Mouse (Mus musculus) kidney, postnatal 36 days (tissue): ENCODE data around the gene Ddi2.
A peak's percentile ranks its signal among the peaks of the same experiment; 100 is the strongest.

ENCODE experiments used
- DNase-seq, 2 experiments: peaks; one replicate each; pipeline ENCODE4 v3.0.0; 2021 to 2022; ENCODE audit warnings: mixed read lengths in 2 of 2

The Ddi2 gene

DNA sequence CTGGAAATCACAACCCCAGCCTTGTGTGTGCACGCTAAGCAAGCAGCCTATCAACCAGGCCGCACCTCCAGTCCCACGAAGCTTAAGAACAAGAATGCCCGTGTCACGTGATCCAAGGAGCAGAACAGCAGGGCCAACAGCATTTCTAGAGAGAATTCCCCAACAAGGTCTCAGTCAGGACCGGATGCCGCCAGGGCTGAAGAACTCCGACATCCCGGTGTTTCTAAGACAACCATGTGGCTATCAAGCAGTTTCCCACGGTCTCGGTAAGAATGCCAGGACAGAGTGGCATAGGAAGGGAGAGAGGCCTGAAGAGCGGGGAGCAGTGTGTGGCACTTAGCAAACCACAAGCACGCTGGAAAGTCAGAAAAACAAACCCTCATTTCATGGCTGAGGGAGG lies 69.4 kb downstream of the Ddi2 start:
- no peak for DNase-seq

DNA sequence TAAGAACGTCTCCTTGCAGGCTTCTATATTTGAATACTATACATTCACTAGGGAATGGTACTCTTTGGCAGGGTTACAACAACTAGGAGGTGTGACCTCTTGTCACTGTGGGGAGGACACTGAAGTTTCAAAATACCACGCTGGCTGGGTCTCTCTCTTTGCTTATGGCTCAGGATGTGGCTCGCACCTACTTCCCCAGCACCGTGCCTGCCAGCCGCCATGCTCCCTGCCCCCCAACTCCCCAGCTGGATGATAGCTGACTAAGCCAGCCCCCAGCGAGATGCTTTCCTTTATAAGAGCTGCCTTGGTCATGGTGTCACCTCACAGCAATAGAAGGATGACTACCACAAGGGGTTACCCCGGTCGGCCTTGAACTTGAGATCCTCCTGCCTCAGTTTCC lies 70.2 kb downstream of the Ddi2 start:
- no peak for DNase-seq

DNA sequence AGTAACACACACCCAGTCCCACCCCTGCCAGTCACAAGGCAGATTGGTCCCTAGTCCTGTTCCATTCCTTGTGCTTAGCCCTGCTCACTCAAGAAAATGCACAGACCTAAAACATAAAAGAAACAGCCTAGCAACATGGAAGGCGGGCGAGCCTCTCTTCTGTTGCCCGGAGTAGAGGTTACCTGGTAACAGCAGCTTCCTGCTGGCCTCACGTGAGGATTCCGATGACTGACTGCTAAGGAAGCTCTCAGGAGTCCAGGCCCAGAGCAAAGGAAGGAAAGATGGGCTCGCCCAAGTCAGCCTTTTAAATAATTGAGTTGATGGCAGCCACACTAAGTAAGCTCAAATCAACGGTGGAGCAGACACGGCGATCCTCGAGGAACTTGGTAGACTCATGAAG lies 71.3 kb downstream of the Ddi2 start:
- DNase-seq = peak; percentile 45 to 49

DNA sequence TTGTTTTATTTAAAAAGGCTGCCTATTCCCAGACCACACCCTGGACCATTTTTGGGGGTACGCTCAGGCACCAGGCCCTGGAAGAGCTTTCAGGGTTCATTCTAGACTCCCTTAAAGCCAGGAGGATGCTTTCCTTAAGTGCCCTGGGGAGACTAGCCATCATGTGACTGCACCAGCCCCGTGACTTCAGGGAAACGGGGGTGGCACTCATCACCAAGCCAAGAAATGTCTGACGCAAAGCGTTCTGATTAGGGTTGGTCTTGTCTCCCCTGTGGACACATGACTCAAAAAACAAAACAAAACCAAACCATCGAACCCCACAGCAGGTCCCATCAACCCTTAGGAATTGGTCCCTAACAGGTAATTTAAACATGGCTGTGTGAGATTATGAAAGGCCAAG lies 71.9 kb downstream of the Ddi2 start:
- no peak for DNase-seq

DNA sequence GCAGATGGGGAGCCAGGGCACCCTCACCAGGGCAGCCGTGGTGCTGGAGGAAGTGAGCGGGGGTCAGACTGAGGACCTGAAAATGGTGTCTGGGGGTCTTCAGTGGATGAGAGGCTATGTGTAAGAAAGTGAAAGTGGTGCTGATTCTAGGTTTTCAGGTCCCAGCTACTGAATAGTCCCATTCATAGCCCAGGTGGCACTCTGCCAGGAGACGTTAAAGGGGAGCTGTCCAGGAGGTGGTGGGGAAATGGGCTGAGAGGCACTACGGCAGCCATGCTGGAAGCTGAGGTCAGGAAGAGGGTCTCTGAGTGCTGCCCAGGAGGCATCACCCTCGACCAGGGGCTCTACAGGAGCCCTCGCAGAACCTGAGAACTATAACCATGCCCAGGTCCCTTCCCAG lies 74.0 kb downstream of the Ddi2 start:
- DNase-seq = no peak

DNA sequence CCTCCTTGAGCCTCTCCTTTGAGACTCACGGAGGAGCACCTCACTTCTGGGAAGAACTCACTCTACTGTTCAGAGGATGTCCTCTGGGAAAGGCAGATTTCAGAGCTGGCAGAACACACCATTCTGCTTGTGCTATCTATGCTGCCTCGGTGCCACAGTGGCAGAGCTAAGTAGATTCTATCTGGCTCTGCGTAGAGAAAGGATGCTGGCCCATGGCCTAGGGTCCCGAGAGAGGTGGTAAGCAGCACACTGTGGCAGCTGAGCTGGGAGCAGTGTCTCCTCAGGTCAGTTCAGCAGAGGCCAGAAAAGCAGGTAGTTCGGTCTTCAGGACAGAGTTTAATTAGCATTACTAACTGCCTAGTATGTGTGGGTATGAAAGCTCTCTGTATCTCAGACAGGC lies 75.0 kb downstream of the Ddi2 start:
- DNase-seq = no peak

DNA sequence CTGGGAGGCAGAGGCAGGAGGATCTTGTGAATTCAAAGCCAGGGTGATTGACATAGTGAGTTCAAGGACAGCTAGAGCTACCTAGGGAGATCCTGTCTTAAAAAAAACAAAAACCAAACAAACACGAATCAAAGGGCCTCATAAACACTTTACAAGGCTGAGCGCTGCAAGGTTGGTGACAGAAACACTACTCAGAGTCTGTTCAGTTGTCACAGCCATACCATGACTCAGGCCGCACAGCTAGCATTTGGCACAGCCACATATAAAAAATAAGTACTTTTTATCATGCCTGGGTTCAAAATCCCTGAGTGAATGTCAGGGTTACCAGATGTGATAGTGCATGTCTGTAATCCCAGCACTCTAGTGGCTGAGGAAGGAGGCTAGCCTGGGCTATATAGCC lies 76.0 kb downstream of the Ddi2 start:
- DNase-seq = no peak

DNA sequence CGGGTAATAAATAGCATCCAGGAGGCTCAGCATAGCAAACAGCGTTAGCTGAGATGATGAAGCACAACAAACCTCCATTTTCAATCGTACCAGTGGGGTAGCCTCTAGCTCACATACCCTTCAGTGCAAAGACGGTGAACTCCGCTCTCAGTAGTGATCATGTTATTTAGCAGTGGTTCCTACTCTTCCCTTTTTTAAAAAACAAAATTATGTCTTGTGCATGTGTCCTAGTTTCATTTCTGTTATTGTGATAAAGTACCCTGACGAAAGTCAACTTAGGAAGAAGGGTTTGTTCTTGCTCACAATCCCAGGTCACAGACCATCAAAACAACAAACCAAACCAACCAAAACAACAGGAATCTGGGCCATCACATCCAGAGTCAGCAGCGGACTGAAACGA lies 77.2 kb downstream of the Ddi2 start:
- no peak for DNase-seq

DNA sequence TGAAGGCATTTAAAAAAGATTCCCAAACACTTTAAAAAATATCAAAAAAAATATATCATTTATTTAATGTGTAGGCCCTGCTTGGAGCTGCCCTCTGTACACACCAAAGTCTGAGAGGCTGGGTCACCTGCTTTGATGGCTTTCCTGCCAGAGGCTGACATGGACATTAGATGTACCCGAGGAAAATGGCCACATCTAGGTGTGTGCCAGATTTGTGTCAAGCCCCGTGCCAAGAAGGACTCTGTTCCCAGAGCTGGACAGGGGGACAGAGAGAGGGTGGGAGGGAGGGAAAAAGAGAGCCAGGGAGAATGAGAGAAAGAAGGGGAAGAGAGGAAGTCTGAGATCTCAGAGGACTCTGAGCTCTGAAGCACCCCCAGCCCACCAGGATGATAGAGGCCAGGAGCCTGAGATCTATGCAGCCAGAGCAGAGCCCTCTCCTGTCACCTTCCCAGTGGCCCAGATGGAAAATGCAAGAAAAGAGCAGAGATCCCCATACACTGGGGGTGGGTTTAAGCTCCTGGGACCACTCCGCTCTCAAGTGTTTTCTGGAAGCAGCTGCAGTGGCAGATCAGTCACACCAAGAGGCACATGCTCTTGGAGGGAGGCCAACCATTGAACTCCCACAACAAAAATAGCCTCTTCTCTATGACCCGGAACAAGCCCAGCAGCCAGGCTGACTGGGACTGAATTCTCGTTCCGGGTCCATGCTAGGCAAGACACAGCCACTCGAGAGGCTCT lies 79.9 kb downstream of the Ddi2 start:
- DNase-seq = peak; percentile 88 to 91

DNA sequence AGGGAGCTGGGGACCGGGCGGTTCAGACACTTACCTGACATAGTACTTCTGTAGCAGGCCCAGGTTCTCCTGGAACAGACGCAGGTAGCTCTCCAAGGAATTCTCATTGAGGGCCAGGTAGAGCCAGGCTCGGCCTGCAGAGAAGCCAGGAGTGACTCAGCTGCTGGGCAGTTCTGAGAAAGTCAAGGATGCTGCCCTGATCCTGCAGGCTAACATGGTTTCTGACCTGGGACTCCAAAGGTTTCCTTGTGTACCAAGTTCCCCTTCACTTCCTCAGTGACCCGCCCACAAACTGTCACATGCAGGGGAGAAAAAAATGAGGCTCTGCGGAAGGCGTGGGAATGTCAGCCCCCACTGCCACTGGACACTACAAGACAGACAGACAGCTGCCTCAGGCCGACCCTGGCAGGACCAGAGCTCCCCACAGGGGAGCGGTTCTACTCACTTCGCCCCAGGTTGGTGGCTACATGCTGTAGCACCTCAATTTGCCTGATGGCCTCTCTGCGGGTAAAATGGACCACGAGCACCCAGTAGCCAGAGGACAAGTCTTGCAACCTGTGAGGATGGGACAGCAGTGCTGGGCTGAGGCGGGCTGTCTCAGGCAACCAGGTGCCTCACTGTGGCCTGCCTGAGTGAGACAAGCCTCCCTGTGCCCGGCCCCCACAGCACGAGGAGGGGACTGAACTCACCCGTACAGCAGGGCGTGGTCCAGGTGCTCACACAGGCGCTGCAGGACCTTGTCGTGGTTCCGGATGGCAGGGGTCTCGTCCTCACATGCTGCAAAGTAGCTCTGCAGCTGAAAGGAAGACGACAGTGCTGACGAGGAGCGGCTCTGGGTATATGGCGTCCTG lies 81.0 kb downstream of the Ddi2 start:
- DNase-seq = peak; percentile 70 to 75

DNA sequence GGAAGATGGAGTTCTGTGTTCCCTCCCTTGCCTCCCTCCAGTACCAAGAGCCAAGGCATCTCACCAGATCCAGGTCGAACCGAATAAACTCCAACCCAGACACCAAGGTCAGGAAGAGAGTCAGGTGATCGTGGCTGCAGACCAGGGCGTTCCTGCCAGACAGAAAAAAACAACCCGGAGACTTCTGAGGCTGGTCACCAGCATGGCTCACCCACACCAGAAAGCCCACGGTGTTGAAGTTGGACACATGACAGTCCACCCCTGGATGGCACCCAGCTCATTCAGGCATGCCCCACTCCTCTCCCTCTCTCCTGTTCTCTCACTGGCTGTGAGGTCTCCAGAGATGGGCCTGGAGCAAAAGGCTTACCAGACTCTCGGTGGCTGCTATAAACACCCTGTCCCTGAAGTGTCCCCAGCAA lies 81.9 kb downstream of the Ddi2 start:
- peak; percentile 83 to 91 for DNase-seq

DNA sequence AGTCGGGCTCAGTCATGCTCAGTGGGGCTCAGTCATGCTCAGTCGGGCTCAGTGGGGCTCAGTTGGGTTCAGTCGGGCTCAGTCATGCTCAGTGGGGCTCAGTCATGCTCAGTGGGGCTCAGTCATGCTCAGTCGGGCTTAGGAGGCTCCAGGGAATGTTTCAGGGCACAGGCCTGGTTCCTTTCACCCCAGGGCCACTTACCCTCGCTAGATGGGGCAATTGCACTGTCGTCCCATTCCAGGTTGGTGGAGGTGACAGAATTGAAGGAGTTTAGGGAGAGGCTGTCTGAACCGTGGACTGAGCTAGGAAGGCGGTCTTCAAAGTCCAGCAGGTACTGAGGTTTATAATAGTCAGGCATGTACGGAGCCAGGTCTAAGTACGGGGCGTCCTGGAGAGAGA lies 83.7 kb downstream of the Ddi2 start:
- peak in 1 of 2 experiments; percentile 59 for DNase-seq

DNA sequence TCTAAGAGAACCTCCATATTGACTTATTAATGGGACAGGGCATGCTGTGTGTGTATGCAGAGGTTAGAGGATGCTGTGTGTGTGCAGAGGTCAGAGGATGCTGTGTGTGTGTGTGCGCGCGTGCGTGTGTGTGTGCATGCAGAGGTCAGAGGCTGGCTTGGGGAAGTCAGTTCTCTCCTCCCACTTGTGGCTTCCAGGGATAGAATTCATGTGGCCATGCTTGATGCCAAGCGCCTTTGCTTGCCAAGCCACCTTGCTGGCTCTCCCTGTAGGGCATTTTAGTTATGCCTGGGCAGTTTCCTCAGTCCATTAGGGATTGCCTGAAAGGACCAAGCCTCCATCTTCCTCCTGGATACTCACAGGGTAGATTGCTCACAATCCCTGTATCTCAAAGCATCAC lies 86.5 kb downstream of the Ddi2 start:
- peak; percentile 78 to 80 for DNase-seq

DNA sequence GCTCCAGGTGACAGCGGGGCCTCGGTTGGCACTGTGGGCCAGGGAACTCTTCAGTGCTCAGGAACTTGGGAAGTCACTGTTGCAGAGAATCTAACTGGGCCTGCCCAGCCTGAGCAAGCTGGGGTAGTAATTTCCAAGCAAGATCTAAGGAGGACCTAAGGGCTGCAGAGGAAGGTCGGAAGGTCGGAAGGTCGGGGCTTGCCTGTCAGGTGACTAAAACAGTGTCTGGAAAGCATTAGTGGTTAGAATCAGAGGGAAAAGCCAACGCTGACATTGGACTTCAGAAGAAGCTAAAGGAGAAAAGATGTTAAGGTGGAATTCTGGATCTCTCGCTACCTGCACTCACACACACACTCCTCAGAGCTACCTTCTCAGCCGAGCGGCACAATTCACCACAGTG lies 87.2 kb downstream of the Ddi2 start:
- DNase-seq = no peak

DNA sequence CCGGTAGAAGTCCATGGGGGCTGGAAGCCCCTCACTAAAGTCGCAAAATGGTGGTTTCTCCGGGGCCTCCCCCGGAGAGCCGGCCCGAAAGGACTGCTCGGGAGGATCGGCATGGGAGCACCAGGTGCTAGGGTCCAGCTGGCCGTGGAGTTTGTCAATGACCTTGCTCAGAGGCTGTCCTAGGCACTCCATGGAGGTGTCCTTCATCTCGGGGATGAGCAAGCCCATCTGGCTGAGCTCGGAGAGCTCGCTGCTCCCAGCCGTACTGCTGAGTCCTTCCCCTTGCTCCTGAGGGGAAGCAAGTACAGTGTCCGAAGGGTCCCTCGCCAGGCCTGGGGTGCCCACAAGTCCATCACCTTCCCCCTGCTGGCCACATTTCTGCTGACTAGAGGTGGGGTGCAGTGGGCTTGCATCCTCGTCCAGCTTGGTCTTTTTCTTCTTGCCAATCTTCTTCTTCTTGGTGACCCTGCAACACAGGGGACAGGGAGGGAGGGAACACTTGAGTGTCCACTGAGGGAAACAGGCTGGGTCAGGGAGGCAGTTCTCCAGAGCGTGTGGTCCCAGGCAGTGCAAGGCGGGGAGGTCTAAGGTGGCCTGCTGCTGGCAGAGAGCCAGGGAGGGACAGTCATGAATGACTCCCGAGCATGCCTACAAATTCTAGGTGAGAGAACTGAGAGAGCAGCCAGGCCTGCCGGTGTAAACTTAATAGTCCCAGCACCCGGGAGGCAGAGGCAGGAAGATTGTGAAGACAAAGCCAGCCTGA lies 90.9 kb downstream of the Ddi2 start:
- peak in 1 of 2 experiments; percentile 49 for DNase-seq

DNA sequence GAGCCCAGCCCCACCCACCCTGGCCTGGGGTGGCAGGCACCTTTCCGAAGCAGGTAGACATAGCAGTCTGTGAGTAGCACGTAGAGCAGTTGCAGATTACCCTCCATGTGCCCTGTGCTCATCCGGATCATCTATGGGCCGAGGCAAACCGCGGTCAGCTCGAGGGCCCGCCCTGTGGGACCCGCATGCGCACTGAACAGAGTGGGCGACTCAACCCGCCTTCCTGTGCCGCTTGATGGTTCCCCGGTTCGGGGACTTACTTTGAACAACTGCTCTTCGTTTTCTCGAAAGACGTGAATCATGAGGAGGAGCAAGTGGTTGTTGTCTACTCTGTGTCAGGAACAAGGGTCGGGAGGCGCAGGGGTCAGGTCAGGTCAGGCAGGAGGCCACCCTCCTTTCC lies 92.0 kb downstream of the Ddi2 start:
- no peak for DNase-seq

DNA sequence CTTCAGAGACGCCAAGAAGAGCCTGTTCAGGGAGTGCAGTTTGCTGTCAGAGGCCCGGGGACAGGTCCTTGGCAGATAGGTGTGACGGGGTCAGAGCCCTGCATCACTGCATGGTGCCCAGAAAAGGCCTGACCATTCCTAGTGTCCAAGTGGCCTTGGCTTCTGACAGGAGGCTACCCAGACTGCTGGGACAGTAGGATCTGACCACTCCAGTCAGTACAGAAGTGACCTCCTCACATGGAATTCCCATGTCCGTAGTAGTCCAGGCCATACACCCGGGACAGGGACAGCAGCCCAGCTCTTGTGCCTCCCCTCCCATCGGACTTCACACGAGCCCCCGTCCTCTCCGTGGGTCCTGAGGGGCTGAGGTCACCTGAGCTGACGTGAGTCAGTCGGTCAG lies 93.2 kb downstream of the Ddi2 start:
- DNase-seq = no peak

DNA sequence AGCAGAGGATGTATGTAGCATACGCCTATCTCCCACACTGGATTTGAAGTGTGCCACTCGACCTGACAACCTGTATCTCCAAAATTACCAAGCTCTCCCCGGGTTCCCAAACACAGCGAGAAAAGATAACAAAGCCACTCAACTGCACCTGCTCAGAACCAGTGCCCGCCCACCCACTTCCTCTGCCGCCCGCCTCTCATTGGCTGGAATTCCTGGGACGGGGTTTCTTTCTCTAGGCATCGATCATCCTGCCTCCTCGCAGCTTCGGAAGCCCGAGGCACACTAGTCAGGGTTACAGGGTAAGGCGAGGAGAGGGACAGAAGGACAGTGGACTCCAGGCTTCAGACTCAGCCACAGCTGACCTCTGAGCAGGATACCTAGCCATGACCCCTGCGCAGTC lies 94.6 kb downstream of the Ddi2 start:
- no peak for DNase-seq
